Mouse (Mus musculus) thymus, adult 2 months (tissue): ENCODE measurements around the gene Nr1h5. TPM values are rescaled to one million over a fixed set of nuclear protein-coding genes. Genes with fewer than 3 reads are reported as not detected.

ENCODE experiments used
- DNase-seq: peaks from one replicate; pipeline ENCODE4 v3.0.0; 2021
- H3K27ac ChIP-seq: fragments of 200-500 bp; 2 replicates; pipeline ENCODE4 v1.5.1; 2012; ENCODE audit warnings: low read length, control low read depth; ENCODE audit not compliant: control insufficient read depth, insufficient read depth
- H3K27me3 ChIP-seq: fragments of 200-500 bp; 2 replicates; pipeline ENCODE4 v1.6.1; 2012; ENCODE audit warnings: mild to moderate bottlenecking, low read length, moderate library complexity, mixed read lengths; ENCODE audit not compliant: control insufficient read depth, insufficient read depth
- H3K36me3 ChIP-seq: fragments of 200-500 bp; 2 replicates; pipeline ENCODE4 v1.6.1; 2012; ENCODE audit warnings: mild to moderate bottlenecking, low read length, moderate library complexity; ENCODE audit not compliant: control insufficient read depth, insufficient read depth
- H3K4me1 ChIP-seq: fragments of 200-500 bp; replicated peaks from 2 replicates; pipeline ENCODE4 v1.6.1; 2012; ENCODE audit warnings: low read length; ENCODE audit not compliant: control insufficient read depth, insufficient read depth
- H3K4me3 ChIP-seq: fragments of 200-500 bp; 2 replicates; pipeline ENCODE4 v1.5.1; 2012; ENCODE audit warnings: mild to moderate bottlenecking, low read length, control low read depth, moderate library complexity; ENCODE audit not compliant: control insufficient read depth, insufficient read depth
- CTCF ChIP-seq: fragments of 200-500 bp; IDR thresholded peaks from 2 replicates; pipeline ENCODE4 v1.5.1; 2012; ENCODE audit warnings: mild to moderate bottlenecking, control low read depth, low read length, moderate library complexity, borderline replicate concordance; ENCODE audit not compliant: control insufficient read depth, poor library complexity, insufficient read depth; ENCODE audit errors: extremely low read depth
- POLR2A ChIP-seq: fragments of 200-500 bp; IDR thresholded peaks from 2 replicates; pipeline ENCODE4 v1.6.1; 2012; ENCODE audit warnings: mild to moderate bottlenecking, low read length, control low read depth, moderate library complexity; ENCODE audit not compliant: control insufficient read depth, poor library complexity, insufficient read depth; ENCODE audit errors: extremely low read depth
- WGBS: fragments of 180-500 bp; shearing (Covaris S2); methylation state at CpG from one replicate; pipeline ENCODE4 v1.1.7; 2018; 5-methylcytosine and 5-hydroxymethylcytosine counted together
- polyA plus RNA-seq: library from polyadenylated mRNA; depleted of rRNA; stranded (reverse); fragments of >200 nt; gene quantifications from 2 replicates; pipeline ENCODE4 v1.2.3, GENCODE M21; 2012

The Nr1h5 gene
- polyA plus RNA-seq, 1 experiment: 0.04 TPM

DNA sequence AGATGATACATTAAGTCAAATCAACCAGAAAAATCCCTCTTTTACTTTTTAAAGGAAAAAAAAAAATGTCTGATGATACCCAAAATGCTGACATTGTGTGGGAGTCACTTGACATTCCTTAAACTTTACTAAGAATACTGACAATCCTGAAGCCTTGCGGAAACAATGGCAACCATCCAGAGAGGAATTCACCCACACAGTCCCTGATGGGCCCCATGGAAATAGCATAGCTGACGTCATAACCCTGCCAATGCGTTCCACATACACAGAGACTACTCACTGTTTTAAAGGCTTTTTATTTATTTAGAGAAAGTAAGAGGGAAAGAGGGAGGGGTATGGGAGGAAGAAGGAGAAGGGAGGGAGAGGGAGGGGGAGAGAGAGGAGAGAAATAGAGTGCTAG lies 29.0 kb upstream of the Nr1h5 start:
- H3K4me3 ChIP-seq: no peak overlapping the region
- 80% methylated on average over 3 of the region's 3 CpGs for WGBS
- H3K27ac ChIP-seq: no peak overlapping the region
- peaks cover 2% of the 10 kb centered on the region for H3K4me1 ChIP-seq
- TF ChIP-seq CTCF (no peak), POLR2A (no peak)
- H3K36me3 ChIP-seq: no peaks in the 10 kb centered on the region
- no peaks in the 10 kb centered on the region for H3K27me3 ChIP-seq
- no peak for DNase-seq

DNA sequence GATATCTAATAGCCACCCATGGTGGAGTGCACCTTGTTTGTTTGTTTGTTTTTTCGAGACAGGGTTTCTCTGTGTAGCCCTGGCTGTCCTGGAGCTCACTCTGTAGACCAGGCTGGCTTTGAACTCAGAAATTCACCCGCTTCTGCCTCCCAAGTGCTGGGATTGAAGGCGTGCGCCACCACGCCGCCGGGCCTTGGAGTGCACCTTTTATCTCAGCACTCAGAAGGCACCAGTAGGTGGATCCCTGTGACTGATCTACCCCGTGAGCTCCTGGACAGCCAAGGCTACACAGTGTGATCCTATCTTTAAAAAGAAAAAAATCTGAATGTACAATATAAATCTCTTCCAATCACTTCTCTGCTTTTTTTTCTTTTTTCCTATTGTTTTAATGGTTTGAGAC lies 27.1 kb upstream of the Nr1h5 start:
- TF ChIP-seq POLR2A (no peak), CTCF (no peak)
- H3K27me3 ChIP-seq: no peaks in the 10 kb centered on the region
- no peak overlapping the region for H3K27ac ChIP-seq
- H3K4me1 ChIP-seq: peaks cover 2% of the 10 kb centered on the region
- H3K36me3 ChIP-seq: no peaks in the 10 kb centered on the region
- 83% methylated on average over 8 of the region's 8 CpGs for WGBS
- DNase-seq: no peak
- H3K4me3 ChIP-seq: no peak overlapping the region

- Histone ChIP-seq H3K4me3 (no peak overlapping the region), H3K4me1 (no peaks in the 10 kb centered on the region), H3K27ac (no peak overlapping the region), H3K27me3 (no peaks in the 10 kb centered on the region), H3K36me3 (no peaks in the 10 kb centered on the region)
- TF ChIP-seq POLR2A (no peak), CTCF (no peak)
- DNase-seq: no peak
- WGBS: 90% methylated on average over 3 of the region's 3 CpGs
Measured at GRCm38 (mm10) chr3:102980349-102980736, 16.4 kb upstream of the Nr1h5 start.

DNA sequence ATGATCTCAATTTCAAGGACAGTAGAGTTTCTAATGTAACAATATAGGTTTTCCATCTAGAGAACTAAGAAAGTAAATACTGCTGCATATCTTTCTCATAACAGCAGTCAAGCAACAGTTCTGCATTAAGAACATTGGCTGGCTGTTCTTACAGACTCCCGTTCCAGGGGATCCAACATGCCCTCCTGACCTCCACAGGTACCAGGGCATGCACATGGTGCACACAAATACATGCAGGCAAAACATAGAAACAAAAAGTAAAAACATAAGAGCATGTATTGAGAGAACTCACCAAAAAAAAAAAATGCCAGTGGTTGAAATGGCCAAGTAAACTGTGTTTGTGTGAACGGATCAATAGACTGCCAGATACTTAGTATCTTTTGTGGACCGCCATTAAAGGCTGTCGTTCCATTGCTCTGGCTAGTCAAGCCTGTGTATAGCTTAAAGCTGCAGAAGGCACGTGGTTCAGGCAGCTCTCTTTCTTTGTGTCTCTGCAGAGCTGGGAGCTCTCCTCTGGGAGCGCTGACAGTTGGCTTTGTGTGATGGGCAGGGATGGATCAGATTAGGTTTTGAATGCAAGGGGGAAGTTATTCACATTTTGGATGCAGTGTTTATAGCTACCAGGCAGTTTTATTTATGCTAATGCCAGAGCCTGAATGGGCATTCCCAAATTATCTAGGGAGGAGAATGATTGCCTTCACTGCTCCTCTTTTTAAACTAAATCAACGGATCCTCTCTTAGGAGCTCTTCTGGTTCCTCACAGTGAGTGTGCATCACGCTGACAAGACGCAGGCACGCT lies 15.8 kb upstream of the Nr1h5 start:
- no peak for DNase-seq
- TF ChIP-seq POLR2A: no peak
- no peak for TF ChIP-seq CTCF
- Histone ChIP-seq H3K4me3 (no peak overlapping the region), H3K27ac (no peak overlapping the region), H3K4me1 (no peaks in the 10 kb centered on the region), H3K27me3 (no peaks in the 10 kb centered on the region), H3K36me3 (no peaks in the 10 kb centered on the region)
- WGBS: 79% methylated on average over 10 of the region's 10 CpGs

DNA sequence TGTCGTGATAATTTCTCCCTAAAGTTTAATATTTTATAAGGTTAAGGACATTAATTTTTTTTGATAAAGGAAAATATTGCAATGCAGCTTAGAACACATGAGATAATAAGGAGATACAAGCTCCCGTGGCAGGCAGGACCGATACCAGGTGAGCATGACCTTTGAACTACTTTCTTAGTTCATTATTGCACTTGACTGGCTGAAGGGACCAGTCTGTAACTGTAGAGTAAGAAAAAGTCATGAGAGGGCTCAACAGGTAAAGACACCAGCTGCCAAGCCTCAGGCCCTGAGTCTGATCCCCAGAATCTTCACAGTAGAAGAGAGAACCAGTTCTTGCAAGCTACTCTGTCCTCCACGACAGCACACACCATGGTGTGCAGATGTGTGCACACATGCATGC lies 13.0 kb upstream of the Nr1h5 start:
- no peak for DNase-seq
- 93% methylated on average over 4 of the region's 4 CpGs for WGBS
- Histone ChIP-seq H3K4me1 (no peaks in the 10 kb centered on the region), H3K4me3 (no peak overlapping the region), H3K36me3 (no peaks in the 10 kb centered on the region), H3K27me3 (no peaks in the 10 kb centered on the region), H3K27ac (no peak overlapping the region)
- no peak for TF ChIP-seq POLR2A
- TF ChIP-seq CTCF: no peak

DNA sequence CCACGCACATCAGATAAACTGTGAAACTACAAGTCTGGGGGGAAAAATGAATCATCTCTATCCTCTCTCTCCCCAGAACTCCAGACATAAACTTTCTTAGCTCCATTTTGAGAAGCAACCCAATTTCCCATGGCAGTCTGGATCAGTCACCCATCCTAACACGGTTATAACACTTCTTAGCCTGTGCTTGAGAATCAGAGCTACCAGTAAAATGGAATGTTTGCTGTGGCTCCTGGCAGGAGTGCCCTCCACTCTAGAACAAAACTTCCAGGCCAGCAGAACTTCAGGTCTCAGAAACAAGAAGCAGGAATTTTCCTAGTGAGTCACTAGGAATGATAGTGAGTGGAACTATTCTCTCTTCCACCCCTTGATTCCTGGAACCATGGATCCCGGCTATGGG lies 6.6 kb upstream of the Nr1h5 start:
- WGBS: 96% methylated on average over 3 of the region's 3 CpGs
- no peak for DNase-seq
- no peak overlapping the region for H3K27ac ChIP-seq

DNA sequence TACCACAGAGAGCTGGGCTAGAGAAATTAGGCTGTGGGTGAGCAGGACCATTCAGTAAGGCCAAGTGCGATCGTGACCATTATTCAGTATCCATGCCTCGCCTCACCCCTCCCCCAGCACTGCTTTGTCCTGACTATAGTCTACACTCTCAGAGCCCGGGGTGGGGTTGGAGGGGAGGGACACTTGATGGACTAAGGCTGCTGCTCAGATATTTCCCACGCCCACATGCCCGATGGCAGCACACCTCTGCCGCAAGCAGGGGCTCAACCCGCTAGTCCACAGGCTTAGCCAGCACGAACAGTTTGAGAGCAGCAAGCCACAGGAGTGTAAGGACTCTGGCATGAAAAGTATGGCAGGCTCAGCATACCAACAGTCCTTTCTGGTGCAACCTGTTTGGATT lies 6.1 kb upstream of the Nr1h5 start:
- TF ChIP-seq CTCF: no peak
- Histone ChIP-seq H3K27ac (no peak overlapping the region), H3K4me3 (no peak overlapping the region), H3K4me1 (no peaks in the 10 kb centered on the region), H3K27me3 (no peaks in the 10 kb centered on the region), H3K36me3 (no peaks in the 10 kb centered on the region)
- WGBS: 90% methylated on average over 9 of the region's 9 CpGs
- DNase-seq: no peak

More for the DNA sequence above, 6.6 kb upstream of the Nr1h5 start:
- H3K4me3 ChIP-seq: no peak overlapping the region
- H3K4me1 ChIP-seq: no peaks in the 10 kb centered on the region
- no peaks in the 10 kb centered on the region for H3K36me3 ChIP-seq
- H3K27me3 ChIP-seq: no peaks in the 10 kb centered on the region
- TF ChIP-seq CTCF: no peak
- no peak for TF ChIP-seq POLR2A
